Mouse (Mus musculus) left cerebral cortex, postnatal 36 days (tissue): ENCODE measurements at regions not wholly inside any gene's neighbourhood (a gene's known extent, or its start where the extent isn't known, plus 50 kb on each side); places are given as distances from the start of the nearest gene placed in this dataset.

Experiments
- DNase-seq, 2 experiments: peaks; one replicate each; pipeline ENCODE4 v3.0.0; 2021 to 2022; ENCODE audit warnings: low spot score in 2 of 2, mixed read lengths in 1 of 2
- intact Hi-C: fragments of 180-260 bp; cut with DNase I; formaldehyde crosslinking; loops from one replicate; pipeline ENCODE4 v1.15.1; 2025

DNA sequence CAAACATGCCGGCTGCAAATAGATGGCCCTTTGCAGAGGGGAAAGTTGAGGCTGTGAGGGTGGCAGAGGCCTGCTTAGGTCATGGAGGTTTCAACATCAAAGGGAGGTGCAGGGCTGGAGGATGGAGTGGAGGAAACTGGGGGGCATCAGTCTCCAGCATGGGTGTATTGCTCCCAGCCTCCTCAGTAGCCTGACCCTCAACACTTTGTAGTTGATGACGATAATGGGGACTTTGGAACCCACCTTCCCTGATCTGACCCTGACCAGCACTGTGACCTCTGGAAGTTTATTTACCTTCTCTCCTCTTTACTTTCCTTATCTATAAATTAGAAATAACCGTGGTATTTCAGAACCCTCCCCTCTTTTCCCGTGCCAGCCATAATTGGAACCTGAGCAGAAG, 56.2 kb downstream of the Gm26897 start:
- intact Hi-C loops = no loop called here
- no peak for DNase-seq

- intact Hi-C loops = no loop called here
- DNase-seq = no peak
These were observed 56.8 kb downstream of the Gm26897 start for GRCm38 (mm10) chr5:111790527-111790926.

DNA sequence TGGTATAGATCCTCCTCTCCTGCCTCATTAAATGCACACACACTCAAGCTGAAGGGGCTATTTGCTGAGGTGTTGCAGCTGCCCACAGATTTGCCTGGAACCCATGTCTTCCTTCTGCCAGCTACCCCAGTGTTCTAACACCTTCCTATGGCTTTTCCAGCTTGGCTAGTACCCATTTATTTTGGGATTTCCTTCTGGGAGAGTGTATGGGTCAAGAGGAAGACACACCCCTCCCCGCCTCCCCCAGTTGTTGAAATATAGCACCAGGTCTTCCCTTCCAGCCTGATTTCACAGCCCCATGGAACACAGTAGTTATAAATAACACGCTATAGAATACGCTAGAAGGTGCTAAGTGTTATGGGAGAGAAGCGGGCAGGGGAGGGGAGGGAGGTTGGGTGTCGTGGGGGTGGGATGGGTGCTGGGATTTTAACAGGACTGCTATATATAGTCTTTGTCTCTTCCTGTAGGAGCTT, 57.4 kb downstream of the Gm26897 start:
- DNase-seq = peak; percentile 46 to 55
- intact Hi-C loops = no loop called here

GRCm38 (mm10) chr5:111792746-111793145, 59.0 kb downstream of the Gm26897 start:
- intact Hi-C loops = no loop called here
- no peak for DNase-seq

- DNase-seq = no peak
- intact Hi-C loops = no loop called here
These were observed 59.5 kb downstream of the Gm26897 start for GRCm38 (mm10) chr5:111793178-111793577.

- intact Hi-C loops = no loop called here
- DNase-seq = no peak
These were observed 63.2 kb downstream of the Gm26897 start for GRCm38 (mm10) chr5:111796889-111797288.

- DNase-seq = no peak
- intact Hi-C loops = no loop called here
These were observed 66.1 kb downstream of the Gm26897 start for GRCm38 (mm10) chr5:111799700-111800311.

GRCm38 (mm10) chr5:111800511-111800910, 66.8 kb downstream of the Gm26897 start:
- intact Hi-C loops = no loop called here
- no peak for DNase-seq

DNA sequence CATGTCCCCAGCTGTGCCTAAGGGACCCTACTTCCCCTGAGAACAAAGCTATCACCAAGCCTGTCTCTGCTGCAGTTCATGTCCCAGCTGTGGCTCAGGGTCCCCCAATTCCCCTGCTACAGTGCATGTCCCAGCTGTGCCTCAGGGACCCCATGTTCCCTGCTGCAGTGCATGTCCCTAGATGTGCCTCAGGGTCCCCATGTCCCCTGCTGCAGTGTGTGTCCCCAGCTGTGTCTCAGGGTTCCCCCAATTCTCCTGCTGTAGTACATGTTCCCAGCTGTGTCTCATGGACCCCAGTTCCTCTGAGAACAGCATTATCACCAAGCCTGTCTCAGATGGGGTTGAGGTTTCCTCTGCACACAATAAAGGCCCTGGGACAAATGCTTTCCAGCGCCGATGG, 67.3 kb downstream of the Gm26897 start:
- DNase-seq = no peak
- intact Hi-C loops = no loop called here

- DNase-seq = no peak
- intact Hi-C loops = no loop called here
These were observed 70.8 kb downstream of the Gm26897 start for GRCm38 (mm10) chr5:111804542-111804941.

DNA sequence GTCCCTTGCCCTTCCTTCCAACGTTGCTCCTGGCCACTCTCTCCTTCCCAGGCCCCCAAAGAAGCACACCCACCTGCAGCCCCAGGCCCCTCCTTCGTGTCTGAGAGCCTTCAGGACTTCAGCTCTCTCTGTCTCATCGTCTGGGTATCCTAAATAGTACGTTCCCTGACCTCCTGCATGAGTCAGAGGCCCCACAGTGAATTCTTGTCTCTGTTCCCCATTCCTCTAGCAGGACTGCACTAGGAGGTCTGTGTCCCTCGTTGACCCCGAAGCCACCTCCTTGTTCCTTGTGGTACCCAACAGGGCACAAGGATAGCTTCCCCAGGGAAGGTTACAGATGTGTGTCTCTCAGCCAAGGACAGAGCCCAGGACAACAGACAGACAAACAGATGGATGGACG, 71.4 kb downstream of the Gm26897 start:
- intact Hi-C loops = no loop called here
- DNase-seq = no peak

DNA sequence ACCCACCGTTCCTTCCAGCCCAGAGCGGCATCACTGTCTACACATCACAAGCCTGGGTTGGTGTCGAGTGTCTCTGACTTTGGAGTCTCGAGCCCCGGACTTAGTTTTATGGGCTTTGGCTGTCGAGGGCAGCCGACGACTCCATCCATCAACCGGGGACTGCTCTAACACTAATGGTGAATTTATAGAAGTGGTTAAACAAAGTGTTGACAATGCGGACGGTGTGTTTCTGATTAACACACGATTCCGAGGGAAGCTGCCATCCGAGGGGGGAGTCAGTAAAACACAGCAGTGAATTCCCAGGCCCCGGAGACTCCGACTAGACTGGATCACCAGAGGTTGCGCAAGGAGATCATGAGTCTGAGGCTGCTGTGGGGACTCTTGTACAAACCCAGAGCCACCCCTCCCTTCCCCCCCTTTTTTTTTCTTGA, 72.1 kb downstream of the Gm26897 start:
- DNase-seq = no peak
- intact Hi-C loops = no loop called here

GRCm38 (mm10) chr5:111810079-111810808, 76.5 kb downstream of the Gm26897 start:
- DNase-seq = no peak
- intact Hi-C loops = no loop called here

GRCm38 (mm10) chr5:111812581-111812980, 78.9 kb downstream of the Gm26897 start:
- intact Hi-C loops = no loop called here
- no peak for DNase-seq

DNA sequence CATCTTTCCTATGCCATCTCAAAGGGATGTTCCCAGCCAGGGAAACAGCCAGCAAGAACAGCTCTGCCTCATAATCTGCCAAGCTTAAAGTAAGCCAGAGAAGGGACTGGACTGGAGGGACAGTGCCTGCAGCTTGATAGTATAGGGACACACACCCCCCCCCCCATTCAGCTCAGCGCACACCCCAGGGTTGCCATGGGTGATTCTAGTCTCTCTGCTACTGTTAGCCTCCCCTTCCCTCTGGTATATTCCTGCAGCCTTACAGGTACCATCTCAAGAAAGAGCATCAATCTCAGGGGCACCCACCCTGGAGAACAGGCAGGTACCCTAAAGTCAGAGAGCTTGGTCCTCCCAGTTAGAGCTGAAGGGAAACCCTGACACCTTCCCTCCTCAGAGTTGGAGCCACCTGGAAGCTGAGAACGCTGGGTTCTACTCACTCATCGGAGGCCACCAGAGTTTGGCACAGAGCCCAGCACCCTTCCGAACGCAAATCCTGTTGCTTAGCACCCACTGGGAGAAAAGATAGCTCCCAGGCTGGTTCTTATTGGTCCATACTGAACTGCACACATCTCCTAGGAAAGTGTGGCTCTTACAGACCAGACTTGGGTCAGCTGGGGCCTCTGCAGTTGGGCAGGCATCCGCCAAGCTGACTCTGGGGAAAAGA, 79.5 kb downstream of the Gm26897 start:
- intact Hi-C loops = no loop called here
- DNase-seq = peak; percentile 62 to 77

GRCm38 (mm10) chr5:111814893-111815760, 81.4 kb downstream of the Gm26897 start:
- intact Hi-C loops = no loop called here
- no peak for DNase-seq

DNA sequence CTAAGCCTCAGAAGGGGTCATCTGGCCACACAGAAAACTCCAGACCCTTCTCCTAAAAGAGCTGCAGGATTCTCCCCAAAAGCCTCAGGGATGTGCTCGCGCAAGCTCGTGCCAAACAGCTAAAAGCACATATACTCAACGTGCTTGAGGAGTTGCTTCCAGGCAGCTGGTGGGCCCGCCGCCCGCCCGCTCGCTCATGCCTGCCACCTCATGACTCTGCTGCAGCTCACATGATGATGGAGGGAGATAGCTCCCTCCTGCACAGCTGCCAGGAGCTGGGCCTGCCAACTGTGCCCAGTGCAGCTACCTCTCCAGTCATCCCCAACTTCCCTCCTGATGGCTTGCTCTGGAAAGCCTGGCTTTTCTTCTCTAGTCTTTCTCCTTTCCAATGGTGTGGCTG, 87.2 kb downstream of the Gm26897 start:
- intact Hi-C loops = no loop called here

GRCm38 (mm10) chr5:111822882-111823281, 89.2 kb downstream of the Gm26897 start:
- intact Hi-C loops = no loop called here
- DNase-seq = no peak

More for the DNA sequence above, 87.2 kb downstream of the Gm26897 start:
- peak; percentile 26 to 35 for DNase-seq

DNA sequence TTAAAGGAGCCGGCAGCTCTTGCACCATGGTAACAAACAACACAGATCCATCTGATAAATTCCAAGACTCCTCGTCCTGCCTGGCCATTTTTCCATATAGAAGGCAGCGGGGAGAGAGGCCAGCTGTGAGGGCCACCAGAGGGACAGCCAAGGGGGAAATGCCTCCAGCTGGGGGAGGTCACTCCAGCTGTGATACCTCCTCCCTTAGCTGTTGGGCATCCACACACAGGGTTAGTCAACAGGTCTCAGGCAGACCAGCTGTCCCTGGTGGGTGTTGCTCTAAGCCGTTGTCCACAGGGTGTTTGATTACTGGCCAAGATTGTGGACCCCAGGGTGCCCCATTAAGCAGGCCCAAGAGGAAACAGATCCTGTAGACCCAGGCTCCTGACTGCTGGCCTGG, 89.7 kb downstream of the Gm26897 start:
- intact Hi-C loops = no loop called here
- DNase-seq = no peak

- DNase-seq = no peak
- intact Hi-C loops = no loop called here
These were observed 90.1 kb downstream of the Gm26897 start for GRCm38 (mm10) chr5:111823842-111824241.
